Mouse (Mus musculus) ovary, adult 18-20 months (tissue): ENCODE measurements at regions not wholly inside any gene's neighbourhood (a gene's known extent, or its start where the extent isn't known, plus 50 kb on each side); places are given as distances from the start of the nearest gene placed in this dataset.

Experiments used
- DNase-seq: peaks from one replicate; pipeline ENCODE4 v3.0.0; 2022; ENCODE audit warnings: low spot score, mixed read lengths

DNA sequence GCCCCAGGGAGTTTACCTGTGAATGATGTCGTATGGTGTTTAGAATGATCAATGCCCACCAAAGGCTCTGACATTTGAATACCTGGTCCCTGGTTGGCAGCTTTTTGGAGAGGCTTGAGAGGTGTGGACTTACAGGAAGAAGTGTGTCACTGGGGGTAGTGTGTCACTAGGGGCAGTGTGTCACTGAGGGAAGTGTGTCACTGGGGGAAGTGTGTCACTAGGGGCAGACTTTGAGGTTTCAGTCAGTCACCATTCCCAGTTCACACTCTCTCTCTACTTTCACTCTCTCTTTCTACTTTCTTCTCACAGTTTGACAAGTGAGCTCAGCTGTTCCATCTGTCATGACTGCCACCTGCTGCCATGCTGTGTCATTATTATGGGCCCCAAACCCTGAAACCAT lies 52.0 kb upstream of the Ccnd1 start:
- DNase-seq: no peak
